Mouse (Mus musculus) C2C12 (cell line): Measurements from ENCODE around the gene Adcy7.

Source experiments
- CEBPB ChIP-seq: IDR thresholded peaks from one replicate; pipeline ENCODE4 v1.6.1; 2011; ENCODE audit warnings: low read depth, mild to moderate bottlenecking, control low read depth, moderate library complexity
- CTCF ChIP-seq: IDR thresholded peaks from one replicate; pipeline ENCODE4 v1.5.1; 2011; ENCODE audit not compliant: control insufficient read depth, insufficient read depth, insufficient read length
- FOSL1 ChIP-seq: IDR thresholded peaks from one replicate; pipeline ENCODE4 v1.8.0; 2011; ENCODE audit warnings: mild to moderate bottlenecking, low read length; ENCODE audit not compliant: poor library complexity, insufficient read depth, severe bottlenecking
- USF1 ChIP-seq: IDR thresholded peaks from one replicate; pipeline ENCODE4 v1.6.1; 2011; ENCODE audit warnings: low read depth, mild to moderate bottlenecking, control low read depth, moderate library complexity

DNA sequence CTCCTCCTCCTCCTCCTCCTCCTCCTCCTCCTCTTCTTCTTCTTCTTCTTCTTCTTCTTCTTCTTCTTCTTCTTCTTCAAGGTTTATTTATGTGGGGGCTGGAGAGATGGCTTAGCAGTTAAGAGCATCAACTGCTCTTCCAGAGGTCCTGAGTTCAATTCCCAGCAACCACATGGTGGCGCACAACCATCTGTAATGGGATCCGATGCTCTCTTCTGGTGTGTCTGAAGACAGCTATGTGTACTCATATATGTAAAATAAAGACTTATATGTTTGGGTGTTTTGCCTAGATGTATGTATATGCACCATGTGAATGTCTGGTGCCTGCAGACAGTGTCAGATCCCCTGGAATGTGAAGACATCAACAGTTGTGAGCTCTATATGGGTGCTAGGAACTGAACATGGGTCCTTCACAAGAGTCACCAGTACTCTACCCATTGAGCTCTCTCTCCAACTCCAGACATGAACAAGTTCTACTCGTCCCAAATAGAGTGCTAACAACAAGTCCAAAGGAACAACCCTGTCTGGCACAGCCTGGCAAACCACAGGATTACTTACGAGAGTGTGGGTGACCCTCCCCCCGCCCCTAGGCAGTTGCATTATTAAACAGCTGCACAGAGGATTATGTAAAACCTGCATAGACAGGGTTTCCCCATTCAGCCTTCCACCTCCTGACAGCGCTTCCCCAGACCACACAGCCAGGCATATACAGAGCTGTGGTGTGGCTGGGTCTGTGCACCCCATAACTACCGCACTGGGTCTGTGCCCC is 2.9 kb upstream of the Adcy7 start:
- TF ChIP-seq CTCF (no peak), USF1 (no peak), FOSL1 (no peak), CEBPB (no peak)
